8 mouse cellular contexts compared by ENCODE assay signal in genomic region chr12:3791732-3792131, GRCm38 (mm10). TPM values are rescaled to one million over a fixed set of nuclear protein-coding genes. Genes with fewer than 3 reads are reported as not detected.
DNase-seq lines count a peak whose midpoint lies in the region; ATAC-seq and TF ChIP-seq lines count a peak whose summit lies in the region.

No protein-coding gene starts in this region.

- peak; percentile 96 for ATAC-seq in cerebellum, adult (ENCODE audit: insufficient number of reproducible peaks, low FRiP score, low TSS enrichment)
- peak; percentile 95 for ATAC-seq in forebrain, embryonic 13.5 days
- ATAC-seq in heart, postnatal 0 days (ENCODE audit: insufficient read depth, low read depth) = peak; percentile 93
- peak; percentile 89 for ATAC-seq in liver, embryonic 15.5 days (ENCODE audit: insufficient read depth)
- peak; percentile 96 for ATAC-seq in neural tube, embryonic 11.5 days (ENCODE audit: insufficient read depth, low FRiP score, low TSS enrichment)
- peak; percentile 88 for ATAC-seq in stomach, embryonic 16.5 days (ENCODE audit: insufficient read depth, low FRiP score)

- peak; percentile 90 for TF ChIP-seq CTCF in ES-Bruce4 (IDR thresholded peaks at IDR 0.05; ENCODE audit: low read depth, low read length)
- TF ChIP-seq CTCF in heart, postnatal 0 days (IDR thresholded peaks at IDR 0.05; ENCODE audit: low read depth) = peak; percentile 98

- H3K9ac ChIP-seq in ES-Bruce4 (ENCODE audit: low read depth, poor library complexity, severe bottlenecking) = peak overlapping the region; percentile 50; the same call in 1 of the 2 replicates
- H3K9ac ChIP-seq in forebrain, embryonic 13.5 days = peak overlapping the region; percentile 58
- no peak overlapping the region; the same call in 1 of the 2 replicates for H3K9ac ChIP-seq in heart, postnatal 0 days (replicated peaks; ENCODE audit: low read depth, low read length)
- H3K9ac ChIP-seq in liver, embryonic 15.5 days = no peak overlapping the region
- H3K9ac ChIP-seq in neural tube, embryonic 11.5 days (ENCODE audit: low read length) = peak overlapping the region; percentile 44; the same call in 1 of the 2 replicates
- peak overlapping the region; percentile 73 for H3K9ac ChIP-seq in stomach, embryonic 16.5 days (ENCODE audit: low read length)

- H3K27ac ChIP-seq in ES-Bruce4 (ENCODE audit: insufficient read depth, low read length) = no peak overlapping the region
- no peak overlapping the region for H3K27ac ChIP-seq in forebrain, embryonic 13.5 days
- H3K27ac ChIP-seq in heart, postnatal 0 days (ENCODE audit: low read depth) = no peak overlapping the region
- no peak overlapping the region for H3K27ac ChIP-seq in liver, embryonic 15.5 days (replicated peaks)
- no peak overlapping the region for H3K27ac ChIP-seq in neural tube, embryonic 11.5 days (ENCODE audit: low read depth, low read length)
- H3K27ac ChIP-seq in stomach, embryonic 16.5 days (ENCODE audit: low read length) = no peak overlapping the region

- H3K4me3 ChIP-seq in ES-Bruce4 (ENCODE audit: low read depth, low read length) = peak overlapping the region; percentile 38
- H3K4me3 ChIP-seq in forebrain, embryonic 13.5 days = peak overlapping the region; percentile 36
- peak overlapping the region; percentile 46 for H3K4me3 ChIP-seq in heart, postnatal 0 days (ENCODE audit: low read depth, low read length)
- peak overlapping the region; percentile 40 for H3K4me3 ChIP-seq in liver, embryonic 15.5 days (replicated peaks)
- H3K4me3 ChIP-seq in neural tube, embryonic 11.5 days (ENCODE audit: low read depth, low read length) = peak overlapping the region; percentile 25
- peak overlapping the region; percentile 50 for H3K4me3 ChIP-seq in stomach, embryonic 16.5 days (replicated peaks; ENCODE audit: low read length)

- 0 out of 2 replicates have a peak, but pooled peaks have one; percentile 24 for TF ChIP-seq EP300 in ES-Bruce4 (IDR thresholded peaks at IDR 0.05; ENCODE audit: insufficient read depth, low read depth, low read length)
- TF ChIP-seq EP300 in heart, postnatal 0 days (IDR thresholded peaks at IDR 0.05; ENCODE audit: low read depth) = no peak

- H3K4me1 ChIP-seq in ES-Bruce4 (ENCODE audit: control insufficient read depth, insufficient read depth, low read length) = peaks cover 7% of the 10 kb centered on the region
- H3K4me1 ChIP-seq in forebrain, embryonic 13.5 days = peaks cover 13% of the 10 kb centered on the region
- peaks cover 8% of the 10 kb centered on the region; the same call in 1 of the 2 replicates for H3K4me1 ChIP-seq in heart, postnatal 0 days (ENCODE audit: control insufficient read depth, insufficient read depth)
- H3K4me1 ChIP-seq in liver, embryonic 15.5 days (replicated peaks) = peaks cover 8% of the 10 kb centered on the region; the same call in 1 of the 2 replicates
- H3K4me1 ChIP-seq in neural tube, embryonic 11.5 days (ENCODE audit: control insufficient read depth, insufficient read depth, low read length) = no peaks in the 10 kb centered on the region; the same call in 1 of the 2 replicates
- H3K4me1 ChIP-seq in stomach, embryonic 16.5 days (ENCODE audit: control insufficient read depth, insufficient read depth, low read length) = peaks cover 39% of the 10 kb centered on the region

- H3K9me3 ChIP-seq in ES-Bruce4 (replicated peaks; ENCODE audit: control insufficient read depth, insufficient read depth, low read length, poor library complexity, severe bottlenecking) = no peaks in the 10 kb centered on the region
- H3K9me3 ChIP-seq in forebrain, embryonic 13.5 days (replicated peaks) = no peaks in the 10 kb centered on the region
- no peaks in the 10 kb centered on the region for H3K9me3 ChIP-seq in heart, postnatal 0 days (replicated peaks; ENCODE audit: control insufficient read depth, low read length)
- no peaks in the 10 kb centered on the region for H3K9me3 ChIP-seq in liver, embryonic 15.5 days (replicated peaks)
- no peaks in the 10 kb centered on the region for H3K9me3 ChIP-seq in neural tube, embryonic 11.5 days (ENCODE audit: control insufficient read depth, low read length)
- H3K9me3 ChIP-seq in stomach, embryonic 16.5 days (replicated peaks; ENCODE audit: control insufficient read depth, low read length) = no peaks in the 10 kb centered on the region

- peak; percentile 96 for DNase-seq in heart, postnatal 0 days (ENCODE audit: low spot score)
- DNase-seq in kidney, postnatal 4 days = peak; percentile 97 to 98
- DNase-seq in neural tube, embryonic 11.5 days (ENCODE audit: low spot score) = peak; percentile 94

- under 1% methylated on average over 22 of the region's 22 CpGs for WGBS in forebrain, embryonic 13.5 days
- WGBS in heart, postnatal 0 days = under 1% methylated on average over 22 of the region's 22 CpGs
- WGBS in liver, embryonic 15.5 days (ENCODE audit: insufficient replicate concordance) = under 1% methylated on average over 22 of the region's 22 CpGs
- 0% methylated on average over 22 of the region's 22 CpGs for WGBS in neural tube, embryonic 11.5 days
- under 1% methylated on average over 22 of the region's 22 CpGs for WGBS in stomach, embryonic 16.5 days

- no peaks in the 10 kb centered on the region for H3K36me3 ChIP-seq in ES-Bruce4 (ENCODE audit: control insufficient read depth, insufficient read depth, low read length, poor library complexity, severe bottlenecking)
- H3K36me3 ChIP-seq in forebrain, embryonic 13.5 days (ENCODE audit: poor library complexity, severe bottlenecking) = no peaks in the 10 kb centered on the region
- H3K36me3 ChIP-seq in heart, postnatal 0 days (replicated peaks; ENCODE audit: control insufficient read depth, insufficient read depth, low read length) = no peaks in the 10 kb centered on the region
- no peaks in the 10 kb centered on the region for H3K36me3 ChIP-seq in liver, embryonic 15.5 days (replicated peaks)
- H3K36me3 ChIP-seq in neural tube, embryonic 11.5 days (ENCODE audit: control insufficient read depth, insufficient read depth, low read length) = no peaks in the 10 kb centered on the region
- no peaks in the 10 kb centered on the region for H3K36me3 ChIP-seq in stomach, embryonic 16.5 days (ENCODE audit: control insufficient read depth, insufficient read depth, low read length)

- peak; percentile 21 for TF ChIP-seq POLR2A in ES-Bruce4 (IDR thresholded peaks at IDR 0.05; ENCODE audit: insufficient read depth, low read length)

- H3K4me2 ChIP-seq in forebrain, embryonic 13.5 days = peak overlapping the region; percentile 60
- H3K4me2 ChIP-seq in heart, postnatal 0 days (ENCODE audit: low read depth, low read length) = peak overlapping the region; percentile 69
- peak overlapping the region; percentile 64 for H3K4me2 ChIP-seq in liver, embryonic 15.5 days
- H3K4me2 ChIP-seq in neural tube, embryonic 11.5 days (ENCODE audit: low read depth) = peak overlapping the region; percentile 47
- peak overlapping the region; percentile 70 for H3K4me2 ChIP-seq in stomach, embryonic 16.5 days (ENCODE audit: low read depth, low read length)

- H3K27me3 ChIP-seq in ES-Bruce4 (ENCODE audit: control insufficient read depth, insufficient read depth, low read length, poor library complexity, severe bottlenecking) = no peaks in the 10 kb centered on the region
- peaks cover 18% of the 10 kb centered on the region for H3K27me3 ChIP-seq in forebrain, embryonic 13.5 days
- H3K27me3 ChIP-seq in heart, postnatal 0 days (ENCODE audit: control insufficient read depth, insufficient read depth, low read length) = no peaks in the 10 kb centered on the region
- H3K27me3 ChIP-seq in liver, embryonic 15.5 days = peaks cover 29% of the 10 kb centered on the region
- no peaks in the 10 kb centered on the region for H3K27me3 ChIP-seq in neural tube, embryonic 11.5 days (ENCODE audit: control insufficient read depth, insufficient read depth, low read length)
- H3K27me3 ChIP-seq in stomach, embryonic 16.5 days (ENCODE audit: control insufficient read depth, insufficient read depth, low read length) = no peaks in the 10 kb centered on the region

RNA-seq across cellular contexts. Expression of gene Dnmt3a, which starts 14.1 kb away (rescaled TPM):
- polyA plus RNA-seq in ES-Bruce4 (2011; ENCODE audit: insufficient read depth, insufficient read length, low read depth, missing spikeins) = 31.9 and 44.2 TPM in 2 replicates
- polyA plus RNA-seq in forebrain, embryonic 13.5 days (2015; fragmentation: Nextera tagmentation; extraction: Ambion mirVana) = 98.5 and 110 TPM in 2 replicates
- 31.7 and 32.8 TPM in 2 replicates for total RNA-seq in heart, postnatal 0 days (2014; rRNA removed; ENCODE audit: low replicate concordance)
- polyA plus RNA-seq in heart, postnatal 0 days (2015; fragmentation: Nextera tagmentation; extraction: Ambion mirVana) = 71.5 and 76.0 TPM in 2 replicates
- polyA plus RNA-seq in liver, embryonic 15.5 days (2015; fragmentation: Nextera tagmentation; extraction: Ambion mirVana) = 21.8 TPM in 2 replicates
- 88.6 and 102 TPM in 2 replicates for polyA plus RNA-seq in neural tube, embryonic 11.5 days (2014; fragmentation: Nextera tagmentation; extraction: Ambion mirVana)
- polyA plus RNA-seq in stomach, embryonic 16.5 days (2015; fragmentation: Nextera tagmentation; extraction: Ambion mirVana) = 49.6 and 60.4 TPM in 2 replicates

Comparison
In these comparisons a context has a peak if more than half of its experiments do, and no peak if none do; other contexts are left out.
1. H3K9ac ChIP-seq: peak in ES-Bruce4 (single experiment), forebrain, embryonic 13.5 days (single experiment), neural tube, embryonic 11.5 days (single experiment) and stomach, embryonic 16.5 days (single experiment); none in heart, postnatal 0 days (single experiment) and liver, embryonic 15.5 days (single experiment).
2. Peak in every context shown above with its lines, with median percentiles within 50 percentile points of each other: H3K4me3 ChIP-seq, ATAC-seq, H3K4me2 ChIP-seq and DNase-seq.